Mouse (Mus musculus) thymus, postnatal 4 days (tissue): ENCODE results near the gene Hoxa6.

Experiments
- DNase-seq: peaks from one replicate; pipeline ENCODE4 v3.0.0; 2021

The Hoxa6 gene

GRCm38 (mm10) chr6:52174968-52175751, 33.4 kb downstream of the Hoxa6 start:
- no peak for DNase-seq

GRCm38 (mm10) chr6:52173648-52174047, 34.9 kb downstream of the Hoxa6 start:
- DNase-seq: no peak

GRCm38 (mm10) chr6:52172501-52172900, 36.0 kb downstream of the Hoxa6 start:
- DNase-seq: peak; percentile 60

GRCm38 (mm10) chr6:52171938-52172337, 36.6 kb downstream of the Hoxa6 start:
- no peak for DNase-seq

- DNase-seq: no peak
These were observed 37.2 kb downstream of the Hoxa6 start for GRCm38 (mm10) chr6:52171331-52171730.

GRCm38 (mm10) chr6:52170898-52171223, 37.7 kb downstream of the Hoxa6 start:
- no peak for DNase-seq

GRCm38 (mm10) chr6:52170166-52170897, 38.2 kb downstream of the Hoxa6 start:
- no peak for DNase-seq

GRCm38 (mm10) chr6:52169499-52170165, 38.9 kb downstream of the Hoxa6 start:
- DNase-seq: no peak

- no peak for DNase-seq
These were observed 40.1 kb downstream of the Hoxa6 start for GRCm38 (mm10) chr6:52168191-52169055.

GRCm38 (mm10) chr6:52167736-52168161, 40.8 kb downstream of the Hoxa6 start:
- no peak for DNase-seq

- DNase-seq: no peak
These were observed 41.3 kb downstream of the Hoxa6 start for GRCm38 (mm10) chr6:52167176-52167575.

GRCm38 (mm10) chr6:52166431-52167077, 42.0 kb downstream of the Hoxa6 start:
- no peak for DNase-seq

- DNase-seq: no peak
These were observed 42.8 kb downstream of the Hoxa6 start for GRCm38 (mm10) chr6:52165441-52166370.

GRCm38 (mm10) chr6:52164626-52165440, 43.7 kb downstream of the Hoxa6 start, which contains the start of gene Hoxa2:
TSS of gene Hoxa2 (minus strand) at chr6:52164831.
- no peak for DNase-seq

GRCm38 (mm10) chr6:52164051-52164625, 44.4 kb downstream of the Hoxa6 start:
- DNase-seq: no peak

- no peak for DNase-seq
These were observed 45.0 kb downstream of the Hoxa6 start for GRCm38 (mm10) chr6:52163366-52164031.

- DNase-seq: no peak
These were observed 45.7 kb downstream of the Hoxa6 start for GRCm38 (mm10) chr6:52162611-52163365.

- DNase-seq: no peak
These were observed 46.5 kb downstream of the Hoxa6 start for GRCm38 (mm10) chr6:52162093-52162380.
